Mouse (Mus musculus): ENCODE measurements at regions not wholly inside any gene's neighbourhood (a gene's known extent, or its start where the extent isn't known, plus 50 kb on each side); places are given as distances from the start of the nearest gene placed in this dataset.

- H3K9ac ChIP-seq (ENCODE audit: control insufficient read depth, low read depth, low read length, poor library complexity, severe bottlenecking): no peak overlapping the region
- H3K27me3 ChIP-seq (ENCODE audit: control insufficient read depth in 1 of 2, insufficient read depth in 2 of 2, low read length in 2 of 2): no peaks in the 10 kb centered on the region
- TF ChIP-seq USF2 (IDR thresholded peaks at IDR 0.05; ENCODE audit: borderline replicate concordance in 1 of 2, insufficient read depth in 1 of 2, low read depth in 1 of 2, low read length in 2 of 2) (no peak), ELF1 (IDR thresholded peaks at IDR 0.05; ENCODE audit: low read depth, low read length) (no peak), ETS1 (IDR thresholded peaks at IDR 0.05; ENCODE audit: low read depth, low read length) (no peak), MAZ (IDR thresholded peaks at IDR 0.05; ENCODE audit: low read depth, low read length) (no peak), TAL1 (IDR thresholded peaks at IDR 0.05; ENCODE audit: low read length) (no peak), ZC3H11A (IDR thresholded peaks at IDR 0.05; ENCODE audit: low read depth, low read length) (no peak), TCF12 (IDR thresholded peaks at IDR 0.05; ENCODE audit: low read depth, low read length) (no peak), POLR2A (IDR thresholded peaks at IDR 0.05; ENCODE audit: control insufficient read depth in 1 of 2, insufficient read depth in 1 of 2, low read depth in 1 of 2, low read length in 2 of 2, poor library complexity in 1 of 2) (no peak), CHD1 (IDR thresholded peaks at IDR 0.05; ENCODE audit: low read depth, low read length) (no peak), RAD21 (IDR thresholded peaks at IDR 0.05; ENCODE audit: low read depth, low read length) (no peak), HCFC1 (IDR thresholded peaks at IDR 0.05; ENCODE audit: low read depth, low read length) (no peak), E2F4 (IDR thresholded peaks at IDR 0.05; ENCODE audit: borderline replicate concordance, low read depth, low read length) (no peak), MAFK (IDR thresholded peaks at IDR 0.05; ENCODE audit: borderline replicate concordance, low read depth, low read length) (no peak), USF1 (IDR thresholded peaks at IDR 0.05; ENCODE audit: low read depth, low read length) (no peak), MYC (IDR thresholded peaks at IDR 0.05; ENCODE audit: low read depth, low read length) (no peak), ZNF384 (IDR thresholded peaks at IDR 0.05; ENCODE audit: low read depth, low read length) (no peak), BHLHE40 (IDR thresholded peaks at IDR 0.05; ENCODE audit: borderline replicate concordance, low read depth, low read length) (no peak)
- no peak overlapping the region for H3K4me3 ChIP-seq (ENCODE audit: control insufficient read depth in 1 of 2, insufficient read depth in 1 of 2, low read depth in 2 of 2, low read length in 2 of 2)
- H3K9me3 ChIP-seq (replicated peaks; ENCODE audit: insufficient read depth, low read length): no peaks in the 10 kb centered on the region
- no peak overlapping the region for H3K27ac ChIP-seq (ENCODE audit: control insufficient read depth, low read depth, low read length)
- H3K4me1 ChIP-seq (ENCODE audit: control insufficient read depth in 1 of 2, insufficient read depth in 2 of 2, low read length in 2 of 2): no peaks in the 10 kb centered on the region
- H3K36me3 ChIP-seq (ENCODE audit: control insufficient read depth in 1 of 2, insufficient read depth in 2 of 2, low read length in 2 of 2): no peaks in the 10 kb centered on the region
- no peak for DNase-seq (ENCODE audit: low read depth, low spot score)
- no peaks in the 10 kb centered on the region for H3K79me2 ChIP-seq (ENCODE audit: control insufficient read depth, insufficient read depth, low read length, poor library complexity)
Measured at GRCm38 (mm10) chr10:37407487-37407886, 268.8 kb upstream of the Marcks start.

- DNase-seq (ENCODE audit: low read depth, low spot score): no peak
- Histone ChIP-seq H3K9ac (ENCODE audit: control insufficient read depth, low read depth, low read length, poor library complexity, severe bottlenecking) (no peak overlapping the region), H3K27ac (ENCODE audit: control insufficient read depth, low read depth, low read length) (no peak overlapping the region), H3K4me3 (ENCODE audit: control insufficient read depth in 1 of 2, insufficient read depth in 1 of 2, low read depth in 2 of 2, low read length in 2 of 2) (no peak overlapping the region), H3K4me1 (ENCODE audit: control insufficient read depth in 1 of 2, insufficient read depth in 2 of 2, low read length in 2 of 2) (no peaks in the 10 kb centered on the region), H3K36me3 (ENCODE audit: control insufficient read depth in 1 of 2, insufficient read depth in 2 of 2, low read length in 2 of 2) (no peaks in the 10 kb centered on the region), H3K9me3 (replicated peaks; ENCODE audit: insufficient read depth, low read length) (no peaks in the 10 kb centered on the region), H3K79me2 (ENCODE audit: control insufficient read depth, insufficient read depth, low read length, poor library complexity) (no peaks in the 10 kb centered on the region), H3K27me3 (ENCODE audit: control insufficient read depth in 1 of 2, insufficient read depth in 2 of 2, low read length in 2 of 2) (no peaks in the 10 kb centered on the region)
- no peak for TF ChIP-seq BHLHE40 (IDR thresholded peaks at IDR 0.05; ENCODE audit: borderline replicate concordance, low read depth, low read length)
- TF ChIP-seq MAX (IDR thresholded peaks at IDR 0.05; ENCODE audit: low read length): no peak
- TF ChIP-seq EP300 (IDR thresholded peaks at IDR 0.05; ENCODE audit: low read depth in 1 of 2, low read length in 2 of 2): no peak
- TF ChIP-seq NRF1 (IDR thresholded peaks at IDR 0.05; ENCODE audit: insufficient read depth, low read depth, low read length, poor library complexity, severe bottlenecking): no peak
- TF ChIP-seq RAD21 (IDR thresholded peaks at IDR 0.05; ENCODE audit: low read depth, low read length): no peak
- no peak for TF ChIP-seq ZMIZ1 (IDR thresholded peaks at IDR 0.05; ENCODE audit: low read depth, low read length)
- no peak for TF ChIP-seq ZNF384 (IDR thresholded peaks at IDR 0.05; ENCODE audit: low read depth, low read length)
- TF ChIP-seq TBP (IDR thresholded peaks at IDR 0.05; ENCODE audit: low read depth, low read length): no peak
- TF ChIP-seq USF1 (IDR thresholded peaks at IDR 0.05; ENCODE audit: low read depth, low read length): no peak
- no peak for TF ChIP-seq CTCF (IDR thresholded peaks at IDR 0.05 in 2 of 3, conservative IDR thresholded peaks at IDR 0.05 in 1 of 3; ENCODE audit: control insufficient read depth in 1 of 3, insufficient read depth in 1 of 3, low read depth in 2 of 3, low read length in 3 of 3, poor library complexity in 1 of 3, severe bottlenecking in 1 of 3)
- TF ChIP-seq SMC3 (IDR thresholded peaks at IDR 0.05; ENCODE audit: low read depth, low read length): no peak
- TF ChIP-seq SIN3A (IDR thresholded peaks at IDR 0.05; ENCODE audit: low read length): no peak
- TF ChIP-seq POLR2A (IDR thresholded peaks at IDR 0.05; ENCODE audit: control insufficient read depth in 1 of 2, insufficient read depth in 1 of 2, low read depth in 1 of 2, low read length in 2 of 2, poor library complexity in 1 of 2): no peak
- TF ChIP-seq MEF2A (IDR thresholded peaks at IDR 0.05; ENCODE audit: extremely low read depth, insufficient replicate concordance, low read depth, low read length, poor library complexity, severe bottlenecking): no peak
- TF ChIP-seq ELF1 (IDR thresholded peaks at IDR 0.05; ENCODE audit: low read depth, low read length): no peak
- TF ChIP-seq JUND (IDR thresholded peaks at IDR 0.05; ENCODE audit: low read depth, low read length): no peak
- TF ChIP-seq KAT2A (conservative IDR thresholded peaks at IDR 0.05; ENCODE audit: low read depth, low read length): no peak
- no peak for TF ChIP-seq ZC3H11A (IDR thresholded peaks at IDR 0.05; ENCODE audit: low read depth, low read length)
Measured at GRCm38 (mm10) chr10:37404933-37405332, 266.2 kb upstream of the Marcks start.
